Mouse (Mus musculus): ENCODE measurements at regions not wholly inside any gene's neighbourhood (a gene's known extent, or its start where the extent isn't known, plus 50 kb on each side); places are given as distances from the start of the nearest gene placed in this dataset.

- no peak for DNase-seq (ENCODE audit: low spot score)
These were observed 51.5 kb upstream of the Stmnd1 start for GRCm38 (mm10) chr13:46222031-46222430.

GRCm38 (mm10) chr13:46218101-46218701 is 55.3 kb upstream of the Stmnd1 start:
- DNase-seq (ENCODE audit: low spot score) = peak; percentile 23

- peak; percentile 59 for DNase-seq (ENCODE audit: low spot score)
These were observed 56.3 kb upstream of the Stmnd1 start for GRCm38 (mm10) chr13:46216954-46217838.

- no peak for DNase-seq (ENCODE audit: low spot score)
These were observed 70.0 kb upstream of the Stmnd1 start for GRCm38 (mm10) chr13:46203551-46203950.

GRCm38 (mm10) chr13:46202586-46202985 is 70.9 kb upstream of the Stmnd1 start:
- DNase-seq (ENCODE audit: low spot score) = no peak

GRCm38 (mm10) chr13:46201029-46201599 is 72.4 kb upstream of the Stmnd1 start:
- DNase-seq (ENCODE audit: low spot score) = no peak

- no peak for DNase-seq (ENCODE audit: low spot score)
These were observed 80.4 kb upstream of the Stmnd1 start for GRCm38 (mm10) chr13:46193131-46193530.

GRCm38 (mm10) chr13:46189726-46190125 is 83.8 kb upstream of the Stmnd1 start:
- DNase-seq (ENCODE audit: low spot score) = no peak

GRCm38 (mm10) chr13:46182851-46183250 is 90.7 kb upstream of the Stmnd1 start:
- DNase-seq (ENCODE audit: low spot score) = peak; percentile 62

GRCm38 (mm10) chr13:46180606-46181133 is 92.9 kb upstream of the Stmnd1 start:
- DNase-seq (ENCODE audit: low spot score) = no peak

- DNase-seq (ENCODE audit: low spot score) = no peak
These were observed 93.6 kb upstream of the Stmnd1 start for GRCm38 (mm10) chr13:46179916-46180315.

GRCm38 (mm10) chr13:46173103-46173502 is 100.4 kb upstream of the Stmnd1 start:
- DNase-seq (ENCODE audit: low spot score) = peak; percentile 21

- peak; percentile 90 for DNase-seq (ENCODE audit: low spot score)
These were observed 111.5 kb upstream of the Stmnd1 start for GRCm38 (mm10) chr13:46162025-46162374.

GRCm38 (mm10) chr13:46161261-46162024 is 112.1 kb upstream of the Stmnd1 start:
- DNase-seq (ENCODE audit: low spot score) = no peak

- no peak for DNase-seq (ENCODE audit: low spot score)
These were observed 114.2 kb upstream of the Stmnd1 start for GRCm38 (mm10) chr13:46159354-46159753.

- DNase-seq (ENCODE audit: low spot score) = no peak
These were observed 120.0 kb upstream of the Stmnd1 start for GRCm38 (mm10) chr13:46153282-46154260.

- DNase-seq (ENCODE audit: low spot score) = no peak
These were observed 133.5 kb upstream of the Stmnd1 start for GRCm38 (mm10) chr13:46140006-46140405.

GRCm38 (mm10) chr13:46139251-46139650 is 134.3 kb upstream of the Stmnd1 start:
- DNase-seq (ENCODE audit: low spot score) = no peak

GRCm38 (mm10) chr13:46135411-46135810 is 138.1 kb upstream of the Stmnd1 start:
- DNase-seq (ENCODE audit: low spot score) = no peak

- no peak for DNase-seq (ENCODE audit: low spot score)
These were observed 144.2 kb upstream of the Stmnd1 start for GRCm38 (mm10) chr13:46129236-46129855.
